Mouse (Mus musculus) E14TG2a.4 (cell line): ENCODE data around the gene Cdhr5.

ENCODE experiments used
- H3K27me3 ChIP-seq: 2 replicates; pipeline ENCODE4 v1.6.1; 2014; ENCODE audit warnings: low read length, control low read depth; ENCODE audit not compliant: insufficient read depth
- H3K36me3 ChIP-seq: 2 replicates; pipeline ENCODE4 v1.6.1; 2014; ENCODE audit warnings: low read length, control low read depth; ENCODE audit not compliant: insufficient read depth
- H3K4me1 ChIP-seq: replicated peaks from 2 replicates; pipeline ENCODE4 v1.6.1; 2014; ENCODE audit warnings: low read depth, low read length, control low read depth
- H3K4me3 ChIP-seq: replicated peaks from 2 replicates; pipeline ENCODE4 v1.5.1; 2014; ENCODE audit warnings: mild to moderate bottlenecking, low read length
- H3K9me3 ChIP-seq: 2 replicates; pipeline ENCODE4 v1.6.1; 2014; ENCODE audit warnings: low read length, control low read depth
- CTCF ChIP-seq: conservative IDR thresholded peaks from 2 replicates; pipeline ENCODE4 v1.5.1; 2014; ENCODE audit warnings: low read length
- NANOG ChIP-seq: IDR thresholded peaks from 2 replicates; pipeline ENCODE4 v1.6.1; 2014; ENCODE audit warnings: borderline replicate concordance, low read length, mixed read lengths
- POU5F1 ChIP-seq: IDR thresholded peaks from 2 replicates; pipeline ENCODE4 v1.6.1; 2014; ENCODE audit warnings: low read length, borderline replicate concordance

Cdhr5 gene

DNA sequence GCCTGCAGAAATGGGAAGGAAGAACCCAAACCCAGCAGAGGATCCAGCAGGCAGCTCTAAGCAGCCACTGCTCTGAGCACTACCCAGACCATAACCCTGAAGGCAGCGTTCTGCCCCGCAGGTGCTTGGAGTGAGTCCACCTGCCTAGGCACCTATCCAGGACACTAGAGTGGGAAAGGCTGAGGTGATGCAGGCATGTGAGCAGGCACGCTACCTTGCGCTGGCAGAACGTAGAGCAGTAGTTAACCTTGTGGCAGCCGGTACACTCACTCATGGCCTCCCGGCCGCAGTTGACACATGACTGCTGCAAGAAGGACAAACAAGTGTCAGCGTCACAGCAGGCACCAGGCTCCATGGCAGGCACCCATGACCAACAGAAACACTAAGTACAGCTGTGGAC is 24.8 kb upstream of the Cdhr5 start:
- TF ChIP-seq NANOG (no peak), CTCF (no peak), POU5F1 (no peak)
- Histone ChIP-seq H3K36me3 (peaks cover 97% of the 10 kb centered on the region), H3K9me3 (no peaks in the 10 kb centered on the region), H3K4me3 (no peak overlapping the region), H3K27me3 (no peaks in the 10 kb centered on the region), H3K4me1 (no peaks in the 10 kb centered on the region)

DNA sequence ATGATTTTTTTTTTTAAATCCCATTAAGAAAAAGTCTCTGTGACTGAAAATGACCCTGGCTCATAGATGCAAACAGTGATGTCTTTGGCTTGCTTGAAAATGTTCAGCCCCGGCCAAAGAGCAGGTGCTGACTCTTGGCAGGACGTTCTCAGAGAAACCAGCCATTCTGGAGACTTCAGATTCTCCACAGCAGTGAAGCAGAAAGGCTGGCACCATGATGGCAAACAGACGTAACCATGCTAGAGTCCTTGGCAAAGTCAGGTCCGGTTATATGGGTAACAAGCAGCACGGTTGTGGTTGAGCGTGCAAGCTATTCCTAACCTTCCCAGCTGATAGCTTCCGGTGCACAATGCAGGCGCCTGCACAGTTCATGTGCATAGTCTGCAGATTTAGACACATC is 22.6 kb upstream of the Cdhr5 start:
- Histone ChIP-seq H3K27me3 (peaks cover 22% of the 10 kb centered on the region), H3K4me3 (no peak overlapping the region), H3K4me1 (peaks cover 11% of the 10 kb centered on the region), H3K36me3 (peaks cover 78% of the 10 kb centered on the region), H3K9me3 (no peaks in the 10 kb centered on the region)
- TF ChIP-seq NANOG (no peak), CTCF (no peak), POU5F1 (no peak)

DNA sequence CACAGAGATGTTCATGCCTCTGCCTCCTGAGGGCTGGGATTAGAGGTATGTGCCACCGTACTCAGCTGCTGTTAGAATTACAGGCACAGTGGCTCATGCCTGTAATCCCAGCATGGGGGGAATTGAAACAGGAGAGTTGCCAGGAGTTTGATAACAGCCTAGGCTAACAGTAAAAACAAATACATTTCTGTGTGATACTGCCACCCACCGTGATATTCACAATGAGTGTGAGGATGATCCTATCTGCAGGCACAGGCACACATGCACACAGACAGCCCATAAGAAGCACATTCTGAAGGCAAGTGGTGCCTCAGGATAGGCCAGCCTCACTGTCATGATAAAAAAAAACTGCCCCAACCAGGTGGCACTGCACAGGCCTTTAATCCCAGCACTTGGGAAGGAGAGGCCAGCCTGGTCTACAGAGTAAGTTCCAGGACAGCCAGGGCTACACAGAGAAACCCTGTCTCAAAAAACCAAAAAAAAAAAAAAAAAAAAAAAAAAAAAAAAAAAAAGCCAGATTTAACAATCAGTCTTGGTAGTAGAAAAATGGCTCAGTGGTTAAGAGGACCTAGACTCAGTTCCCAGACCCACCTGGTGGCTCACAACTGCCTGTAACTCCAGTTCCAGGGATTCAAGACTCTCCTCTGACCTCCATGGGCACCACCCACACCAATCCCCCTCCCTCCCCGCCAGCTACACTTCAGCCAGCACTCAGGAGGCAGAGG is 21.5 kb upstream of the Cdhr5 start:
- Histone ChIP-seq H3K27me3 (peaks cover 33% of the 10 kb centered on the region), H3K36me3 (peaks cover 68% of the 10 kb centered on the region), H3K4me3 (no peak overlapping the region), H3K9me3 (no peaks in the 10 kb centered on the region), H3K4me1 (peaks cover 20% of the 10 kb centered on the region)
- no peak for TF ChIP-seq CTCF
- TF ChIP-seq POU5F1: no peak
- TF ChIP-seq NANOG: no peak

DNA sequence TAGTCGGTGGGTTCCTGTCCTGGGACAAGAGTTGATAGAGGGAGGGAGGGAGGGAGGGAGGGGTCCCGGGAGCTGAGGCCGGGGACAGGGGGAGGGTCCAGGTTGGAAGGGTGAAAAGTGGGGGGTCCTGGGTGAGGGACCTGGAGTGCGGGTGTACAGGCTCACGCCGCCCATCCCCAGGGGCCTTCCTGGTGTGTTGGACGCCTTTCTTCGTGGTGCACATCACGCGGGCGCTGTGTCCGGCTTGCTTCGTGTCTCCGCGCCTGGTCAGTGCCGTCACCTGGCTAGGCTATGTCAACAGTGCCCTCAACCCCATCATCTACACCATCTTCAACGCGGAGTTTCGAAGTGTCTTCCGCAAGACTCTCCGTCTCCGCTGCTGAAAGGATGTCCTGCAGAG is 17.9 kb upstream of the Cdhr5 start:
- Histone ChIP-seq H3K9me3 (no peaks in the 10 kb centered on the region), H3K4me1 (peaks cover 34% of the 10 kb centered on the region), H3K36me3 (peaks cover 32% of the 10 kb centered on the region), H3K4me3 (peak overlapping the region; percentile 73), H3K27me3 (peaks cover 66% of the 10 kb centered on the region)
- TF ChIP-seq NANOG (no peak), POU5F1 (no peak), CTCF (no peak)

DNA sequence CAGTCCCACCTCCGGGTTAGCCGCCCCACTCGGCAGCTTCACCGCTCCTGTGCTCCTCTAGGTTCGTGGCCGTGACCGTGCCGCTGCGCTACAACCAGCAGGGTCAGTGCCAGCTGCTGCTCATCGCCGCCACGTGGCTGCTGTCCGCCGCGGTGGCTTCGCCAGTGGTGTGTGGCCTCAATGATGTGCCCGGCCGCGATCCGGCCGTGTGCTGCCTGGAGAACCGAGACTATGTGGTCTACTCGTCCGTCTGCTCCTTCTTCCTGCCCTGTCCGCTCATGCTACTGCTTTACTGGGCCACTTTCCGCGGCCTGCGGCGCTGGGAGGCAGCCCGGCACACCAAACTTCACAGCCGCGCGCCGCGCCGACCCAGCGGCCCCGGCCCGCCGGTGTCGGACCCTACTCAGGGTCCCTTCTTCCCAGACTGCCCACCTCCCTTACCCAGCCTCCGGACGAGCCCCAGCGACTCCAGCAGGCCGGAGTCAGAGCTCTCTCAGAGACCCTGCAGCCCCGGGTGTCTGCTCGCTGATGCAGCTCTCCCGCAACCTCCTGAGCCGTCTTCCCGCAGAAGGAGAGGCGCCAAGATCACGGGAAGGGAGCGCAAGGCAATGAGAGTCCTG is 17.4 kb upstream of the Cdhr5 start:
- Histone ChIP-seq H3K36me3 (peaks cover 26% of the 10 kb centered on the region), H3K9me3 (no peaks in the 10 kb centered on the region), H3K4me1 (peaks cover 34% of the 10 kb centered on the region), H3K4me3 (peak overlapping the region; percentile 73), H3K27me3 (peaks cover 66% of the 10 kb centered on the region)
- TF ChIP-seq NANOG: no peak
- TF ChIP-seq CTCF: no peak
- no peak for TF ChIP-seq POU5F1

DNA sequence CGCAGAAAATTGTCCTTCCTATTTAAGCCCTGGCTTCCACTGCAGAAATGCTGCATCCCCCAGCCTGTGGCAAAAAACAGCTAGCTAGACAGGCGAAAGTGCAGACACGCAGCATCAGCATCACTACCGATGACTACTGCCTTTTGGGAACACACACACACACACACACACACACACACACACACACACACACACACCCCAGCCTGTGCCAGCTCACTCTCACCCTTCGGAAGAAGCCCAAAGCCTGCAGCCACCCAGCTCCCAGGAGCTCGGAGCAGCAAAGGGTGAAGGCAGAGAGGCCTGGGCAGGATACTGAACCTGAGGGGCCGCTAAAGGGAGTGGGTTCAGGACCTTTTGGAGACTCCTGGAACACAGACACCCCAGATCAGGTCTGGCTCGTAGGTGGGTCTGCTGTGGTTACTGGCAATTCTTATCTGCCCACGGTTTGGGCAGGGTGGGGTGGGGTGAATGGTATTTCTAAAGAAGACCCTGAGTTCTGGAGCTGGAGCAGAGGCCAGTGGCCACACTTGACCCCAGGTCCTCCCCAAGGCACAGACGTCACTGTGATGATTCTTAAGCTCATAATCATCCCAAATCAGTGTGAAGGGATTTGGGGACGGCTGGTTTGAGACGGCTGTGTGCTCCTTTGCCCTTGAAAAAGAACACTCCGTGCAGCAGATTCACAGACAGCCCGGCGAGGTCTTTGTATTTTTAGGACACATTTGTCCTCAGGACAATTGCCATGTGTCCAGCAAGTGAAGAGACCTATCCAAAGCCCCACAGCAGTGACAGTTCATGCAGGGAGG is 16.2 kb upstream of the Cdhr5 start:
- H3K4me1 ChIP-seq: peaks cover 45% of the 10 kb centered on the region
- H3K36me3 ChIP-seq: peaks cover 18% of the 10 kb centered on the region
- H3K4me3 ChIP-seq: peak overlapping the region; percentile 72
- H3K9me3 ChIP-seq: no peaks in the 10 kb centered on the region
- H3K27me3 ChIP-seq: peaks cover 66% of the 10 kb centered on the region
- no peak for TF ChIP-seq POU5F1
- no peak for TF ChIP-seq CTCF
- no peak for TF ChIP-seq NANOG

DNA sequence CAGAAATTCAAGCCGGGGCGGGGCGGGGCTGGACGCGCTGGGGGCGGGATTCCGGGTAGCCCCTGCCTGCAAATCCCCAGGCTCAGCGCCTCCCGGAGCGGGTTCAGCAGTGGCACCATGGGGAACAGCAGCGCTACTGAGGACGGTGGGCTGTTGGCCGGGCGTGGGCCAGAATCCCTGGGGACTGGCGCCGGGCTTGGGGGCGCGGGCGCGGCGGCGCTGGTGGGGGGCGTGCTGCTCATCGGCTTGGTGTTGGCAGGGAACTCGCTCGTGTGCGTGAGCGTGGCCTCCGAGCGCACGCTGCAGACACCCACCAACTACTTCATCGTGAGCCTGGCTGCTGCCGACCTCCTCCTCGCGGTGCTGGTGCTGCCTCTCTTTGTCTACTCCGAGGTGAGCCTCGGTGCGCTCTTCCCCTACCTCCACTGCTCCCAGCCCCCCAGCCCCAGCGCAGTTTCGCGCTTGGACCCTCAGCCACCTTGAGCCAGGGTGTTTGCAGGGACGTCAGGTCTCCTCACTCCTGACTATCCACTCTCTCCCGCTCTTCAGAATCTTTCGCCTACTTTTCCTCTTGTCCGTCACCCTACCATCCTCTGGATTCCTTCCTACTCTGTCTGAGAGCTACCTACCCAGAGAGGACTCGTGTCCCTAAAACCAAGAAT is 15.5 kb upstream of the Cdhr5 start, which contains the start of gene Drd4:
Drd4 (plus strand) TSS at position 86 of the 662 bp plus-strand sequence.
- TF ChIP-seq NANOG (no peak), POU5F1 (no peak), CTCF (no peak)
- Histone ChIP-seq H3K36me3 (peaks cover 10% of the 10 kb centered on the region), H3K4me1 (peaks cover 50% of the 10 kb centered on the region), H3K27me3 (peaks cover 66% of the 10 kb centered on the region), H3K9me3 (no peaks in the 10 kb centered on the region), H3K4me3 (peak within 1 kb of the TSS; percentile 72)

DNA sequence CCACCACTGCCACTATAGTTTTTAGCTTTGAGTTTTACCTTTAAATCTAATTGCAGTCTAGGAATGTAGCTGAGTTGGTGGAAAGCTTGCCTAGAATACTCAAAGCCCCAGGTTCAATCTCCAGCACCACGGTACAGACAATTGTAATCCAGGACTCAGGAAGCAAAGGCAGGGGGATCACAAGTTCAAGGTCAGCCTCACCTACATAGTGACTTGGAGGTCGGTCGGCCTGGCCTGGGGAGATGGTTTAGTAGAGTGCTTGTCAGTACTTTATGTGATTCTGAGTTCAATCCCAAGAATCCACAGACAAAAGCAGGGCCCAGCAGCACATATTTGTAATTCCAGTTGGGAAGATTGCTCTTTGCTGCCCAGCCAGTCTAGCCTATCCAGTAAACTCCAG is 11.5 kb upstream of the Cdhr5 start:
- H3K27me3 ChIP-seq: peaks cover 33% of the 10 kb centered on the region
- H3K4me3 ChIP-seq: no peak overlapping the region
- TF ChIP-seq NANOG (peak; percentile 16; the same call in 1 of the 2 replicates), POU5F1 (no peak)
- H3K36me3 ChIP-seq: no peaks in the 10 kb centered on the region
- H3K9me3 ChIP-seq: no peaks in the 10 kb centered on the region
- H3K4me1 ChIP-seq: peaks cover 37% of the 10 kb centered on the region
